Mouse (Mus musculus) limb, embryonic 14.5 days (tissue): ENCODE measurements around the gene Tenm2. TPM values are rescaled to one million over a fixed set of nuclear protein-coding genes. Genes with fewer than 3 reads are reported as not detected.

Source experiments
- ATAC-seq: fragments of 200-750 bp; cut with Nextera tagmentation; 2 replicates; pipeline ENCODE4 v1.8.0; 2017; ENCODE audit warnings: low read depth, moderate number of reproducible peaks, moderate TSS enrichment; ENCODE audit not compliant: low FRiP score
- DNase-seq: peaks from one replicate; pipeline ENCODE4 v3.0.0-alpha.2; 2015; ENCODE audit warnings: low spot score
- H3K27ac ChIP-seq: fragments of 300-500 bp; sonication (generic); replicated peaks from 2 replicates; pipeline ENCODE4 v1.5.1; 2014; ENCODE audit warnings: low read depth, mild to moderate bottlenecking, low read length, moderate library complexity, mixed read lengths
- H3K27me3 ChIP-seq: fragments of 300-500 bp; sonication (generic); 2 replicates; pipeline ENCODE4 v1.6.1; 2014; ENCODE audit warnings: low read length, mixed read lengths; ENCODE audit not compliant: control insufficient read depth, insufficient read depth
- H3K36me3 ChIP-seq: fragments of 300-500 bp; sonication (generic); 2 replicates; pipeline ENCODE4 v1.6.1; 2014; ENCODE audit warnings: mild to moderate bottlenecking, low read length, moderate library complexity, mixed read lengths; ENCODE audit not compliant: control insufficient read depth, insufficient read depth
- H3K4me1 ChIP-seq: fragments of 300-500 bp; sonication (generic); 2 replicates; pipeline ENCODE4 v1.6.1; 2014; ENCODE audit warnings: antibody characterized with exemption, low read length, mixed read lengths; ENCODE audit not compliant: control insufficient read depth, insufficient read depth
- H3K4me2 ChIP-seq: fragments of 300-500 bp; sonication (generic); replicated peaks from 2 replicates; pipeline ENCODE4 v1.6.1; 2014; ENCODE audit warnings: low read depth, mild to moderate bottlenecking, low read length, moderate library complexity; ENCODE audit not compliant: severe bottlenecking
- H3K4me3 ChIP-seq: fragments of 300-500 bp; sonication (generic); replicated peaks from 2 replicates; pipeline ENCODE4 v1.5.1; 2014; ENCODE audit warnings: low read length
- H3K9ac ChIP-seq: fragments of 300-500 bp; sonication (generic); 2 replicates; pipeline ENCODE4 v1.6.1; 2014; ENCODE audit warnings: mild to moderate bottlenecking, low read depth, low read length, moderate library complexity; ENCODE audit not compliant: severe bottlenecking
- H3K9me3 ChIP-seq: fragments of 300-500 bp; sonication (generic); 2 replicates; pipeline ENCODE4 v1.6.1; 2016; ENCODE audit warnings: low read length; ENCODE audit not compliant: control insufficient read depth
- POLR2A ChIP-seq: fragments of 200-500 bp; IDR thresholded peaks from 2 replicates; pipeline ENCODE4 v1.8.0; 2012; ENCODE audit warnings: inconsistent platforms, mild to moderate bottlenecking, moderate library complexity, borderline replicate concordance; ENCODE audit not compliant: insufficient read depth, insufficient read length; ENCODE audit errors: extremely low read depth
- WGBS: fragments of 180-500 bp; shearing (Covaris S2); extraction: QIAGEN DNeasy Blood & Tissue Kit; methylation state at CpG from one replicate; pipeline ENCODE4 v1.1.7; 2014; 5-methylcytosine and 5-hydroxymethylcytosine counted together
- polyA plus RNA-seq, 2 experiments: library from polyadenylated mRNA; depleted of rRNA in 1 of 2; stranded (reverse) in 1 of 2; unstranded in 1 of 2; fragments of >200 nt; fragmentation: Nextera tagmentation in 1 of 2; extraction: Ambion mirVana in 1 of 2; gene quantifications; 2 replicates each; pipeline versions ENCODE4 v1.2.1 to v1.2.3; 2012 to 2014

Tenm2 gene
- polyA plus RNA-seq, 2 experiments, result 3.7 to 5.6 TPM

- WGBS, result 72% methylated on average over 6 of the region's 6 CpGs
- no peaks in the 10 kb centered on the region for H3K9me3 ChIP-seq
- DNase-seq (no peak), ATAC-seq (no peak)
- no peak overlapping the region for H3K4me2 ChIP-seq
- no peaks in the 10 kb centered on the region for H3K27me3 ChIP-seq
- no peak overlapping the region for H3K4me3 ChIP-seq
- H3K4me1 ChIP-seq, result peaks cover 8% of the 10 kb centered on the region
- TF ChIP-seq POLR2A, result no peak
- H3K36me3 ChIP-seq, result no peaks in the 10 kb centered on the region
- no peak overlapping the region for H3K9ac ChIP-seq
- no peak overlapping the region for H3K27ac ChIP-seq
Observed at GRCm38 (mm10) chr11:36269945-36270344, 965.8 kb downstream of the Tenm2 start.

GRCm38 (mm10) chr11:36264776-36265466 is 970.8 kb downstream of the Tenm2 start:
- no peaks in the 10 kb centered on the region for H3K36me3 ChIP-seq
- DNase-seq, result peak; percentile 31
- H3K27ac ChIP-seq, result peak overlapping the region; percentile 33; the same call in 1 of the 2 replicates
- ATAC-seq, result no peak
- no peak overlapping the region; the same call in 1 of the 2 replicates for H3K4me2 ChIP-seq
- TF ChIP-seq POLR2A, result no peak
- WGBS, result 64% methylated on average over 17 of the region's 17 CpGs
- H3K4me1 ChIP-seq, result peaks cover 17% of the 10 kb centered on the region
- H3K9me3 ChIP-seq, result no peaks in the 10 kb centered on the region
- no peak overlapping the region for H3K4me3 ChIP-seq
- H3K9ac ChIP-seq, result no peak overlapping the region
- no peaks in the 10 kb centered on the region for H3K27me3 ChIP-seq

- no peaks in the 10 kb centered on the region for H3K9me3 ChIP-seq
- WGBS, result 37% methylated on average over 10 of the region's 10 CpGs
Observed at GRCm38 (mm10) chr11:36263840-36264239, 971.9 kb downstream of the Tenm2 start.

GRCm38 (mm10) chr11:36257187-36257586 is 978.6 kb downstream of the Tenm2 start:
- H3K27ac ChIP-seq, result no peak overlapping the region
- TF ChIP-seq POLR2A, result no peak
- WGBS, result 17% methylated on average over 5 of the region's 5 CpGs

More at GRCm38 (mm10) chr11:36263840-36264239, 971.9 kb downstream of the Tenm2 start:
- Histone ChIP-seq H3K4me2 (no peak overlapping the region), H3K36me3 (no peaks in the 10 kb centered on the region), H3K4me3 (no peak overlapping the region), H3K9ac (no peak overlapping the region), H3K4me1 (peaks cover 17% of the 10 kb centered on the region), H3K27me3 (no peaks in the 10 kb centered on the region), H3K27ac (no peak overlapping the region)
- no peak for TF ChIP-seq POLR2A
- DNase-seq (peak; percentile 49), ATAC-seq (no peak)

GRCm38 (mm10) chr11:36256747-36257146 is 979.0 kb downstream of the Tenm2 start:
- TF ChIP-seq POLR2A, result no peak
- Histone ChIP-seq H3K9me3 (no peaks in the 10 kb centered on the region), H3K4me3 (no peak overlapping the region), H3K36me3 (no peaks in the 10 kb centered on the region), H3K27ac (no peak overlapping the region), H3K4me2 (no peak overlapping the region; the same call in 1 of the 2 replicates), H3K4me1 (peaks cover 6% of the 10 kb centered on the region; the same call in 1 of the 2 replicates), H3K27me3 (no peaks in the 10 kb centered on the region), H3K9ac (no peak overlapping the region)
- DNase-seq, result no peak
- no peak for ATAC-seq
- WGBS, result 32% methylated on average over 5 of the region's 5 CpGs

More at GRCm38 (mm10) chr11:36257187-36257586, 978.6 kb downstream of the Tenm2 start:
- DNase-seq, result peak; percentile 74
- no peak overlapping the region for H3K9ac ChIP-seq
- no peak; the same call in 1 of the 2 replicates for ATAC-seq
- no peaks in the 10 kb centered on the region for H3K9me3 ChIP-seq
- H3K4me3 ChIP-seq, result no peak overlapping the region
- H3K4me1 ChIP-seq, result peaks cover 6% of the 10 kb centered on the region; the same call in 1 of the 2 replicates
- no peaks in the 10 kb centered on the region for H3K27me3 ChIP-seq
- H3K4me2 ChIP-seq, result no peak overlapping the region; the same call in 1 of the 2 replicates
- no peaks in the 10 kb centered on the region for H3K36me3 ChIP-seq
